Mouse (Mus musculus) spleen, adult 2 months (tissue): ENCODE measurements around the gene Bpifa6. TPM values are rescaled to one million over a fixed set of nuclear protein-coding genes. Genes with fewer than 3 reads are reported as not detected.
A peak's percentile ranks its signal among the peaks of the same experiment; 100 is the strongest.

Source experiments
- DNase-seq, 2 experiments: peaks; one replicate each; pipeline versions ENCODE4 v3.0.0 to v3.0.0-alpha.2; 2012 to 2021; ENCODE audit warnings: low spot score in 2 of 2, low read depth in 1 of 2
- H3K27ac ChIP-seq: fragments of 200-500 bp; 2 replicates; pipeline ENCODE4 v1.5.1; 2012; ENCODE audit warnings: low read length, inconsistent platforms; ENCODE audit not compliant: insufficient read depth
- H3K27me3 ChIP-seq: fragments of 200-500 bp; 2 replicates; pipeline ENCODE4 v1.6.1; 2012; ENCODE audit warnings: mild to moderate bottlenecking, moderate library complexity, low read length, inconsistent platforms; ENCODE audit not compliant: control insufficient read depth, insufficient read depth
- H3K36me3 ChIP-seq: fragments of 200-500 bp; 2 replicates; pipeline ENCODE4 v1.6.1; 2012; ENCODE audit warnings: mild to moderate bottlenecking, low read length, inconsistent platforms; ENCODE audit not compliant: control insufficient read depth, insufficient read depth
- H3K4me1 ChIP-seq: fragments of 200-500 bp; 2 replicates; pipeline ENCODE4 v1.6.1; 2011; ENCODE audit warnings: inconsistent platforms; ENCODE audit not compliant: control insufficient read depth, insufficient read depth, insufficient read length
- H3K4me3 ChIP-seq: fragments of 200-500 bp; 2 replicates; pipeline ENCODE4 v1.5.1; 2011; ENCODE audit warnings: mild to moderate bottlenecking, inconsistent platforms; ENCODE audit not compliant: insufficient read depth, insufficient read length; ENCODE audit errors: extremely low read depth
- CTCF ChIP-seq: fragments of 200-500 bp; IDR thresholded peaks from 2 replicates; pipeline ENCODE4 v1.5.1; 2011; ENCODE audit warnings: mild to moderate bottlenecking, inconsistent platforms; ENCODE audit not compliant: insufficient read depth, insufficient read length, insufficient replicate concordance; ENCODE audit errors: extremely low read depth
- POLR2A ChIP-seq: fragments of 200-500 bp; IDR thresholded peaks from 2 replicates; pipeline ENCODE4 v1.6.1; 2011; ENCODE audit warnings: low read depth, low read length, inconsistent platforms
- WGBS: fragments of 180-500 bp; shearing (Covaris S2); methylation state at CpG from one replicate; pipeline ENCODE4 v1.1.7; 2018; 5-methylcytosine and 5-hydroxymethylcytosine counted together
- polyA plus RNA-seq: library from polyadenylated mRNA; depleted of rRNA; stranded (reverse); fragments of >200 nt; gene quantifications from 2 replicates; pipeline ENCODE4 v1.2.3, GENCODE M21; 2012

The Bpifa6 gene
- polyA plus RNA-seq, 1 experiment, result not detected

- WGBS, result 72% methylated on average over 8 of the region's 8 CpGs
- no peak overlapping the region for H3K27ac ChIP-seq
These were observed 30.2 kb upstream of the Bpifa6 start for GRCm38 (mm10) chr2:153944567-153944966.

GRCm38 (mm10) chr2:153952897-153953296 is 21.8 kb upstream of the Bpifa6 start:
- WGBS, result 29% methylated on average over 6 of the region's 6 CpGs
- Histone ChIP-seq H3K27me3 (no peaks in the 10 kb centered on the region), H3K4me1 (no peaks in the 10 kb centered on the region), H3K4me3 (no peak overlapping the region), H3K36me3 (no peaks in the 10 kb centered on the region), H3K27ac (no peak overlapping the region)
- DNase-seq, result peak; percentile 22 to 30
- TF ChIP-seq CTCF, result no peak
- TF ChIP-seq POLR2A, result no peak

More at GRCm38 (mm10) chr2:153944567-153944966, 30.2 kb upstream of the Bpifa6 start:
- Histone ChIP-seq H3K27me3 (no peaks in the 10 kb centered on the region), H3K4me3 (no peak overlapping the region), H3K4me1 (no peaks in the 10 kb centered on the region), H3K36me3 (no peaks in the 10 kb centered on the region)
- TF ChIP-seq CTCF, result no peak
- TF ChIP-seq POLR2A, result no peak
- DNase-seq, result no peak

GRCm38 (mm10) chr2:153953836-153954235 is 20.9 kb upstream of the Bpifa6 start:
- Histone ChIP-seq H3K4me3 (no peak overlapping the region), H3K27me3 (no peaks in the 10 kb centered on the region), H3K36me3 (no peaks in the 10 kb centered on the region), H3K27ac (no peak overlapping the region), H3K4me1 (no peaks in the 10 kb centered on the region)
- peak; percentile 20 to 40 for DNase-seq
- 4% methylated on average over 6 of the region's 6 CpGs for WGBS
- TF ChIP-seq POLR2A (no peak), CTCF (peak; percentile 43; the same call in 1 of the 2 replicates)

DNA sequence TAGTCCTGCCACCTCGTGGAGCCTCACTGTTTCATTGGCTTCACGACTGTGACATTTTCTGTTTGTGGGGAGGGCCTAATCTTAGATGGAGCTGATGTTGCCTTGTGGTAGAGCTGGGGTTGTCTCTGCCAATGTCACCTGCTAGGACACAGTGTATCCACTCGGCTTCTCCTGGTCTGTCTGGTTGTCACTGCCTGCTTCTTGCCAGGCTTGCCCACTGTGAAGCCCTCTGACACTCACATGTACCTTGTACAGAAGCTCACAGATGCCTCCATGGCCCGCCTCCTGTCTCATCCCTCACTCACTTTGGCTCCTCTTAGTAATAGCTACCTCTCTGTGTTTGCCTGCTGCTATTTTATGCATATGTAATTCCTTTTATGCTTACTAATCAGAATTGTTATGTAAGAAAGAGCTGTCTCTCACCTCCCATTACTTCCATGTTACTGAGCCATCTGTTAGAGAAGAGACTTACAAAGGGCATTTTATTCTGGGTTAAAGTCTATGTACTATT is 11.9 kb upstream of the Bpifa6 start:
- Histone ChIP-seq H3K4me3 (no peak overlapping the region), H3K4me1 (no peaks in the 10 kb centered on the region), H3K27me3 (no peaks in the 10 kb centered on the region), H3K36me3 (no peaks in the 10 kb centered on the region), H3K27ac (no peak overlapping the region)
- TF ChIP-seq CTCF (no peak), POLR2A (no peak)
- WGBS, result 67% methylated on average over 4 of the region's 4 CpGs
- DNase-seq, result no peak

- no peak for TF ChIP-seq POLR2A
- no peak for TF ChIP-seq CTCF
- no peaks in the 10 kb centered on the region for H3K27me3 ChIP-seq
- no peak overlapping the region for H3K27ac ChIP-seq
- no peaks in the 10 kb centered on the region for H3K4me1 ChIP-seq
- no peak overlapping the region for H3K4me3 ChIP-seq
- 92% methylated on average over 1 of the region's 1 CpGs for WGBS
- H3K36me3 ChIP-seq, result no peaks in the 10 kb centered on the region
- no peak for DNase-seq
These were observed 11.4 kb upstream of the Bpifa6 start for GRCm38 (mm10) chr2:153963334-153963733.

DNA sequence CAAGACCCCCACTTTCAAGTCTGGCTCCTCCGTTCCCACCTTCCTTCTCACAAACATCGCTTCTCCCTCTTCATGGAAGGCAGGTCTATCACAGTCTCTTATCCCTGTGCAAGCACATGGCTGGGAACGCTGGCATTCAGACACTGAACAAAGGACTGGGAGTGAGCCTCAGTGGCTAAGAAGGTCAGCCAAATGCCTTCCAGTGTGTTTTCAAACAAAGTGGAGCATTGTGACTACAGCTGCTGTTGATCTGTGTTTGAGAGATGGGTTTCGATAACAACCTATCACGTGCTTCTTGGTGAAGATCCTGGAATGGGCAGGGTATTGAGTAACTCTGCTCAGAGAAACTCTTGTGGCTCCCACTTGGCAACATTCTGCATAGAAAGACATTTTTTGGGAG is 4.5 kb upstream of the Bpifa6 start:
- Histone ChIP-seq H3K4me1 (no peaks in the 10 kb centered on the region), H3K27ac (no peak overlapping the region), H3K4me3 (no peak overlapping the region), H3K36me3 (no peaks in the 10 kb centered on the region), H3K27me3 (no peaks in the 10 kb centered on the region)
- TF ChIP-seq CTCF, result no peak
- TF ChIP-seq POLR2A, result no peak
- WGBS, result 84% methylated on average over 5 of the region's 5 CpGs
- no peak for DNase-seq

GRCm38 (mm10) chr2:153995770-153996169 is 21.0 kb downstream of the Bpifa6 start:
- TF ChIP-seq CTCF, result peak; percentile 79; the same call in 1 of the 2 replicates
- no peak for TF ChIP-seq POLR2A
- Histone ChIP-seq H3K4me3 (no peak overlapping the region), H3K36me3 (no peaks in the 10 kb centered on the region), H3K27ac (no peak overlapping the region), H3K4me1 (no peaks in the 10 kb centered on the region), H3K27me3 (no peaks in the 10 kb centered on the region)
- peak in 1 of 2 experiments; percentile 58 for DNase-seq
- WGBS, result 3% methylated on average over 7 of the region's 7 CpGs
